Mouse (Mus musculus) cerebellum, adult 18-20 months (tissue): Measurements from ENCODE around the gene Ccdc146.

Source experiments
- DNase-seq, 2 experiments: peaks; one replicate each; pipeline ENCODE4 v3.0.0; 2021

The Ccdc146 gene

DNA sequence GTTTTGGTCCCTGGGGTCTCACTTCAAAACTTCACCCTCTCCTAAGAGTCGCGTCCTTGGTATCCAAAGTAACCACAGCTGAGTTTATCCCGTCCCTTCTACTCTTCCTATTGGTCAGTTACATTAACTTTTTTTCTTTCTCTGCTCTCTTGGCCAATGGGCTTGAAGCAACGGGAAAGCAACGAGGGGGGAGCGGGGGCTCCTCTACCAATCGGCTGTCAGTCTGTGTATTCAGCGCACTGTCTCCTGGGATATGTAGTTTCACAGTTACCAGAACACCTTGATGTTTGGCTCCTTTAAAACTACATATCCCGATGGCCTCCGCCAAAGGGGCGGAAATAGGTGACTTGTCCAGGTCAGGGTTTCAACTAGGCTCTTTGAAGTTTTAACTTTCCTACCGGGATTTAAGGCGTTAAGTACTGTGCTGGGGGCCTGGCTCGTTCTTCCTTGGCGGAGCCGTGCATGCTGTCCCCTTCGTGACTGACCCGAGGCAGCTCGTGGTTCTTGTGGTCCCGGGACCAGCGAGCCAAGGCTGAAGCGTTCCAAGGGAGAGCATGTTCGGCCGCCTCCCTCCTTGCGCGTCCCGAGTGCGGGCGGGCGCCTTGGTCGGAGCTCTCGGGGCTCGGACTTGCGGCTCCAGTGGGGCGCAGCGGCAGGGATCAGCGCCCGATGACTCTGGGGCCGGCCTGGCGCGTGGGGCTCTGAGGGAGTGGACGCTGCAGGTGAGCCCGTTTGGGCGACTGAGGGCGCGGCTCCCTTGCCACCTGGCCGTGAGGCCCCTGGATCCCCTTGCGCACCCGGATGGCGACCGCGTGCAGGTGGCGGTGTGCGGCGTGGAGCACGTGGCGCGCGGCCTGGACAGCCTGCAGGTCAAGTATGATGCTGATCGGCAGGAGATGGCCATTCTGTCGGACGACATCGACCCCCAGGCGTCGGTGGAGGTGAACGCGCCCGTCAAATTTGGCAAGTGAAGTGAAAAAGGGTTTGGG, at the start of gene Ccdc146, which contains the start of gene Fam185a:
Ccdc146 (minus strand) TSS at position 64 of the 989 bp plus-strand sequence.
Fam185a (plus strand) TSS at position 345 of the 989 bp plus-strand sequence.
- DNase-seq: peak; percentile 90 to 99

DNA sequence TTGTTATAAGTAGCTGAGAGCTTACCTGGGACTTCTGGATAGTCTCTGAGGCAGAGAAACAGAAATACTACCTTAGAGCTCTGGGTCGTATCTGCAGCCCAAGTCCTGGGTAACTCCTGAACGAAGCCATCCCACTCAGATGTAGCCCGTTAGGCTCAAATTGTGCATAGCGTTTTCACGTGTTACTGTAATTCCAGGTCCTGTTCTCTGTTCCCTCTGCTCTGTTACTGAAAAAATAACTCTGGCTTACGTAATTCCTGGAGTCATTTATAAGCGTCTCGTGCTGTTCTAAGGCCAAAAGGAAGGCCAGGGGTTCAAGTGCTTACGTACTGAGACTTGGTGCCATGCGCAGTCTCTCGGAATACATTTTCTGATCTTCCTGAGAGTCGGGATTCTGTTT, 43.6 kb upstream of the Ccdc146 start:
- DNase-seq: no peak

DNA sequence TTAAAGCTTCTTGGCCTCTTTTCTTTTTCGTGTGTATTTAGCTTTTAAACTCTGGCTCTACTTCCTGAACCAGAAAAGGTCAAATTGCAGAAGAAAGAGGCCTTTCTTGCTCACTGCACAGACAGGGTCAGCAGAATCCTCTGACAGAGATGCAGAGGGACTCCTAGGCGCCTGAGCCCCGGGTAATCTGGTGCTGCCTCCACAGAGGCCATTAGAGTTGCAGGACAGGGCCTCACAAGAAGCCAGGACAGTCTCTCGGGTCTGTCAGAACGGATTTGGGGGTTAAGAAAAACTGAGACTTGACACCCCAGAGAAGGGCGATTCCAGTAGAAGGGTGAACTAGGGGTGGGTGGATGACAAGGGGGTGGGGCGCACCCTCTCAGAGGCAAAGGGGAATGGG, 42.9 kb upstream of the Ccdc146 start:
- DNase-seq: no peak

- peak in 1 of 2 experiments; percentile 9 for DNase-seq
These were observed 16.5 kb upstream of the Ccdc146 start for GRCm38 (mm10) chr5:21440833-21441530.

- no peak for DNase-seq
These were observed 15.1 kb upstream of the Ccdc146 start for GRCm38 (mm10) chr5:21439446-21440110.

DNA sequence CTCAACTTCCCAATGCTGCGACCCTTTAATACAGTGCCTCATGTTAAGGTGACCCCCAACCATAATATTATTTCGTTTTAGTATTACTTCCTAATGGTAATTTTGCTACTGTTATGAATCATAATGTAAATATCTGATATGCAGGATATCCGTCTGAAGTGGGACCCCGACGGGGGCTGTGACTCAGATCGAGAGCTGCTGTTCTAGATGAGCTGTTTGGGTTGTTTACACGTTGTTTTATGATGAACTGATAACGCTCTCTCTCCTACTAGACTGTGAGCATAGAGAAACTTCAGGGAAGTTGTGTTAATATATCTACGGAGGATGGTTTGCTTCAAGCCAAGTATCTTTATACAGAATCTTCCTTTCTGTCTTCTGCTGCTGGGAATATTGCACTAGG, 14.0 kb upstream of the Ccdc146 start:
- DNase-seq: no peak

DNA sequence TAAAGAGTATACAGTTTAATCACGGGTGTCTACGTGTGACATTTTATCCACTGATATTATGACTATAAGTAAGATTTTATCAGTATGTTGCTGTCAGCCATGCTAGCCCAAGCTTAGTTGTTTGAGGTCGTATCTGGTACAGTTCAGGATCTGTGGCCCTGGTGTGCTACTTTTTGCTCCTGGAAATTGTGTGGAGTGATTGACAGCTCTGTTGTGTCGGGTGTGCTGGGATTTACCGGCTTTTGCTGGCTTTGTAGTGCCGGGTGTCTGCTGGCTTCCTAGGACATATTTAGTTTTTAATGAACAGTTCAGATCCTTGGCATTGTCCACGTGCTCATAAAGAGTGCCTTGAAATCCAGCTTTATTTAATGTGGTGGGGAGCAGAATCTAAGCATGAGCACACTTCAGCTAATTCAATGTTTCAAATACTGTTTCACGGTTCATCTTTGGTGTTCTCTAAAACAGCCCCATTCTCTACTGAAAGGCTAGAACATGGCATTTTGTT, 12.0 kb upstream of the Ccdc146 start:
- DNase-seq: no peak

GRCm38 (mm10) chr5:21434148-21434929, 9.9 kb upstream of the Ccdc146 start:
- peak; percentile 68 to 75 for DNase-seq

- DNase-seq: no peak
These were observed 2.2 kb upstream of the Ccdc146 start for GRCm38 (mm10) chr5:21426666-21427065.

- DNase-seq: no peak
These were observed 3.9 kb downstream of the Ccdc146 start for GRCm38 (mm10) chr5:21420609-21421008.

DNA sequence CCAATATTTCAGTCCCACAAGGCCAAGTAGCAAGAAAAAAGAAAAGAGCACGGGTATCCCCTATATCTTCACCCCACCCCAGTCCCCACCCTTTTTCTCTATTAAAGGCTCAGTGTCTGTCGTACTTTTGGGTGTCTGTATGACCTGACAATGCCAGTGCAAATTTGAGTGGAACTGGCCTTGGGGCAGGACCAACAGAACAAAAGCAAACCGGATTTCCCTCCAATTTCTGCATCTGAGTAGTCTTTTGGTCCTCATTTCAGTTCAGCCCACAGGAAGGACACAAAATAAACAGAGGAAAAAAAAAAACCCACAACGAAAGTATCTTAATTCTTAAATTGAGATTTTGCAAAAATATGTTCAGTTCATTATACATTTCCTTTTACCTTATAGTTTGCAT, 5.9 kb downstream of the Ccdc146 start:
- no peak for DNase-seq

- DNase-seq: no peak
These were observed 10.2 kb downstream of the Ccdc146 start for GRCm38 (mm10) chr5:21414116-21414820.

DNA sequence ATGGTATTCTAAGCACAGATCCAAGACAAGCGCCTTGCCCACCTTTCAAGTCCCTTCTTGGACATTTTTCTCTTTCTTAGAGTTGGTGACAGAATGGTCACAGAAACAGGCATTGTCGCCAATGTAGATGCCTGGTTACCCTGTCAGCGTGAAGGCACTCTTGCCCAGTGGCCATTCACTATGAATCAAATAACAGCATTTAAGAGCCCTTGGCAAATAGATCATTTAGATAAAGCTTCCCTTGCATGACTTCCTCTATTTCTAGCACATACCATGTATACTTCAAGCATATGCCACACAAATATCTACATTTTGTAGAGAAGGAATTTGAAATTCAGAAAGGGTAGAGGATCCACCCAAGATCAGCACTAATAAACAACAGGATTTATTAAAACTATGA, 11.2 kb downstream of the Ccdc146 start:
- no peak for DNase-seq

DNA sequence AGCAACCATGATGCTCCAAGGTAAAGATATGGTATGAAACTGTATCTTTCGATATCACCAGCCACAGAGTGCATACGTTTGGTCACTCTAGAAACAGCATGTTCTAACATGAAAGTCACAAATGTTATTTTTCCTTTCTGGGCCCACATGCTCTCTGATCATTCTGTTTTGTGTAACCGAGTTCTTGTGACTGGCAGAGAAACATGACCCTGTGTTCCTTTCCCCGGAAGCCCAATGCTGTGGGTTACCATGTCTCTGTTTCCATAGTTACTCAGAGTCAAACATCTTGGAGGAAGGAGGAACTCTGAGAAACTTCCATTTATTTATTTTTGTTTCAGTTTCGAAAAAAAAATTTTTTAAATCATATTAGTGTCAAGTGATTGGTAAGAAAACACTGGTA, 12.4 kb downstream of the Ccdc146 start:
- no peak for DNase-seq

DNA sequence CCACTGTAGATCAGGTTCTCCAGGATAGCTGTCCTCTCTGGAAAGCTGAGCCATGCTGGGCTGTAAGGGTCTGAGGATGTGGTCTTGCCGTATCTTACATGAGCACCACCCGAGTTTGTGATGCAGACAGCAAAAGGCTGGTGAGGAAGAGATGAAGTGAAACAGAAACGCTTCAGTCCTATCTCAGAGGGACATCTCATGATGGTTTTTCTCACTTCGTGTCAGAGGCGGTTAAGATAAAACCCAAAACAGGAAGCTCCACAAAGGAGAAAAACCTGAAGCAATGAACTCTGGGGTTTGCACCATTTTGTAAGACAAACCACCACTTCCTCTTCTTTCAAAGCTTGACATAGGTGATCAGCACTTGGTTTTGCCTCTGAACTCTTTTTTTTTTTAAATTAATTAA, 13.2 kb downstream of the Ccdc146 start:
- DNase-seq: no peak

GRCm38 (mm10) chr5:21395205-21395840, 29.2 kb downstream of the Ccdc146 start:
- no peak for DNase-seq

GRCm38 (mm10) chr5:21394562-21394961, 29.9 kb downstream of the Ccdc146 start:
- DNase-seq: no peak

GRCm38 (mm10) chr5:21391616-21392384, 32.7 kb downstream of the Ccdc146 start:
- no peak for DNase-seq

DNA sequence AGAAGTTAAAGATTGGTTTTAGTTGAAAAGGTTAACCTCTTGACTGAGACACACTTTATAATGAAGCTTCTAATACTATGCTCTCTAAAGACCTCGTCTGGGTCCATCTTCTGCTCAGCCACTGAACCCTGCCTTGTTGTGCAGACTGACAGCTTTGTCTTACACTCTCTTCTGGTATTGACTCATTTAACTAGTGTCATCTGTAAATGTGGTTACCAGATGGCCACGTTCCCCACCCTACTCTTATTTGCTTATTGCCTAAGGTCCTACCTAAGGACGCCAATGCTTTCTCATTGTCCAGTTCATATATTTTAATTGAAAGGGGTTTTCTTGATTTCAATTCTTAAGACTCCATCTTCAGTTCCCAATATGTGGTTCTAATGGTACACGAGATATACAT, 35.6 kb downstream of the Ccdc146 start:
- DNase-seq: no peak

DNA sequence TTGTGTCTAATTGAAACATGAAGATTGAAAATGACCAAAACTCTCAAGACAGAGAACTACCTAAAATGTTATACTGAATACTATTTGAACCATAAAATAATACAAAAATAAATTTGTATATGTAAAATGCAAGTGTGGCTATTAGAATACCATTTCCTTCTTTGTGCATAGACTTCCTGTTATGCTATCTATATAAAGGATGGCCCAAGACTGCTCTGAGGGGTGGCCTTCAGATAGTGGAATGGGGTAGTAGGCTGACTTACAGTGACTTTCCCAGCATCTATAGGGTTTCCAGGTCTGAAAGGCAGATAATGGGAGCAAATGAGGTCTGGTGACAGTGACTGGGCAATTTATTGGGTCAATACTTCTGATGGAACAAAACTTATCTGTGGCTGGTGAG, 37.1 kb downstream of the Ccdc146 start:
- no peak for DNase-seq
